Mouse (Mus musculus) kidney, postnatal 14 days (tissue): Measurements from ENCODE around the gene Abca17.

Experiments used
- DNase-seq: peaks from one replicate; pipeline ENCODE4 v3.0.0; 2022; ENCODE audit warnings: mixed read lengths

Abca17 gene

GRCm38 (mm10) chr17:24344672-24345071 is 6.2 kb downstream of the Abca17 start:
- no peak for DNase-seq

GRCm38 (mm10) chr17:24327656-24328055 is 23.2 kb downstream of the Abca17 start:
- no peak for DNase-seq

DNA sequence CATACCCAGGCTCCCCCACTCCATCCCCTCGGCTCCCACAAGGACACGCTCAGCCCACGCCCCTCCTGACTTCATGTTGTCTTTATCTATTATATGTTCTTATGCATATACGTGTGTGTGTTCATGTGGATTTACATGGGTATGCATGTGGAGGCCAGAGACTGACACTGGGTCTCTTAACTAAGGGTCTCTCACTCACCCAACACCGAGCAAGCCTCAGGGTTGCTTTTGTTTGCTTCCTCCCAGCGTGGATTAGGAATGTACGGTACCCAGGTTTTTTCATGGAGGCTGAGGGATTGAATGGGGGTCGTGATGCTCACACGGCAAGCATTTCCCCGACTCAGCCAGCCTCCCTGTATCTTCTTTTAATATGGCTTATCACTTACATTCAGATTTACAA is 25.8 kb downstream of the Abca17 start:
- DNase-seq = no peak

GRCm38 (mm10) chr17:24320826-24321225 is 30.0 kb downstream of the Abca17 start:
- no peak for DNase-seq

DNA sequence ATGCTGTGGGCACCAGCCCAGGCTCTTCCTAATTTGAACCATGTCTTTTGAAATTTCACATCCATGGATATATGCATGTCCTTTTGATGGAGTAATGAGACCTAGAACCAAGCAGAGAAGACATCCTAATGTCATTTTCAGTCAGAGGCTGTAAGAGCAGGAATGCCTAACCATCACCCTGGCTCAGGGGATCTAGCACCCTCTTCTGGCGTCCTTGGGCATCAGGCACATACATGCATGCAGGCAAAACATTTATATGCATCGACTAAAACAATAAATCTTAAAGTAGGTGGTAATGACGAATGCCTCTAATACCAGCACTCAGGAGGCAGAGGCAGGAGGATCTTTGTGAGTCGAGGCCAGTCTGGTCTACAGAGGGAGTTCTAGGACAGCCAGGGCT is 43.4 kb downstream of the Abca17 start:
- DNase-seq = peak; percentile 14

GRCm38 (mm10) chr17:24300651-24301050 is 50.2 kb downstream of the Abca17 start:
- no peak for DNase-seq

DNA sequence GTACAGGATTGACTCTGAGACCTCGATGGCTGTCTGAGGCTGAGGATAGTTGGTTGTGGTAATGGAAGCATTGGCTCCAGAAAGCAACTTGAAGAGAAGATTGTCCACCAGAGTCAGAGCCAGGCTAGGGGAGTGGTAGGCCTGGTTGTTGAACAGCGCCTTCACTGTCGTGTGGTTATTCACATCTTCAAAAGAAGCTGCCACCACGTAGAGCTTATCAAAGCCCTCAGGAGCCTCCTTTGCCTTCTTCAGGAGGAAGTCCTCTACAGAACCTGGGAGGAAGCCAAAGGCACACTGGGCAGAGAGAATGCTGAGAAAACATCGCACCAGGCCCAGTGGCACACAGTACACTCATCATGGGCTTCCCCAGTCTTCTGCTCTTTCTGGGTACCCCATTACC is 61.5 kb downstream of the Abca17 start:
- no peak for DNase-seq

DNA sequence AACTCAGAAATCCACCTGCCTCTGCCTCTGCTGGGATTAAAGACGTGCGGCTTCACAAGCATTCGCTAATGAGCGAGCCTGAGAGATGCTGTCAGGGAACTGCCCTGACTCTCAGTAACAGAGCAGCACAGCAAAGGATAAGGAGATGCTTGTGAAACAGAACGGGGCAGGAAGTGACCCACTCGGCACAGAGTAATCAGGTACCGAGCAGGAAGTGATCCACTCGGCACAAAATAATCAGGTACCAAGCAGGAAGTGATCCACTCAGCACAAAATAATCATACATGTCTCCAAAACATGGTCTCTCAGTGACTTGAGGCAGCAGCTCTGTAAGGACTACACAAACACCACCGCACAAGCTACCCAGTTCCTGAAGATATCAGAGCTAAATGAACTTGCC is 62.4 kb downstream of the Abca17 start:
- no peak for DNase-seq

DNA sequence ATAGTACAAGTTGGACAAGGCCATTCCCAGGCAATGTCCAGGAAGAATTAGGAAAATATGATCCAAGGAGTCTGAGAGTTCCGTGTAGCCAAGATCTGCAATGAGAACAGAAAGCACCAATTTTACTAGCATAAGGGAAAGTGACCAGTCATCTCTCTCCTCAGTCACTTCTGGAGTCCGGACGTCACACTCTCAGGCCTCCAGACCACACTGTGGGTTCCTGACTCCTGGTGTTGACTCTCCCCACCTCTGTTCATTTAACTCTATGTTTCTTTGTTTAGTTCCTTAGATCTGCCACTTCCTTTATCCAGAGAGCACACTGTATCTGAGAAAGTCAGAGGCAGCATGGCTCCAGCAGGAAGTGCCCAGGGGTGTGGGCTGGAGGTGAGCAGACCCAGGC is 65.2 kb downstream of the Abca17 start:
- no peak for DNase-seq

DNA sequence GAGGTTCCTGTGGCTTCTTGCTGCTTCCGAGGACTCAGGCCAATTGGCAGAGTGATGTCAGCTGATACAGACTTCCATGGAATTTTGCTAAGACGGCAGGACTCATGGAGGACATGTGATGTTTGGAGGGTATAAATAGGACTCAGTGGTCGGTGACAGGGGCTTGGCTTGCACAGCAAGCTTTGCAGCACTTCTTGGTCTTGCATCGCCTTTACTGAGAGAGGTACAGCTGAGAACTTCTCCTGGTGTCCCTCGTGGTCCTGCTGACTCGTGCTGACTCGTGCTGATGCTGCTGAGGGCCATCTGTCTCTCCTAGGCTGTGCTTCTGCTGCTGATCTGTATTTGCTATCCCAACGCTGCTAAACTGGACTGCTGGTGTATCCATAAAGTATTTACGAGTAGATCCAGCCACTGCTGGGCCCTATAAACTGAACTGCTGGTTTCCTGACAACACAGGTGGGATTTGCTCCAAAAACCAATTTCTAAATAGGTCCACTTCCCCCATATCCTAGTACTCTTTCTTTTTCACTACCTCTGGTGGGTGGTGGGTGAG is 67.5 kb downstream of the Abca17 start:
- no peak for DNase-seq

DNA sequence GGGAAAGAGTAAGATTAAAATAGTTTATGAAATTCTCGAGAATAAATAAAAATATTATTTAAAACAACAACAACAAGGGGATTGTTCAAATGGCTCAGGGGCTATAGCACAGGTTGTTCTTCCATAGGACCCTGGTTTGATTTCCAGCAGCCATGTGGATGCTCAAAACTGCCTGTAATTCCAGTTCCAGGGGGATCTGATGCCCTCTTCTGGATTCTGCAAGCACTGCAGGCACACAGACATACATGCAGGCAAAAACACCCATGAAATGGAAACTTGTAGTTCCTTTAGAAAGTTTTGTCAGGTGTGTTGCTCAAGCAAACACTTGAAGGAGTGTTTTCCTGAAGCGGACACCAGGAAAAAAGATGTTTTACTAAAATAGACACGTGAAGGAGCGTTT is 68.2 kb downstream of the Abca17 start:
- DNase-seq = no peak

GRCm38 (mm10) chr17:24279907-24280306 is 71.0 kb downstream of the Abca17 start:
- DNase-seq = no peak

GRCm38 (mm10) chr17:24267133-24267532 is 83.7 kb downstream of the Abca17 start:
- DNase-seq = no peak

DNA sequence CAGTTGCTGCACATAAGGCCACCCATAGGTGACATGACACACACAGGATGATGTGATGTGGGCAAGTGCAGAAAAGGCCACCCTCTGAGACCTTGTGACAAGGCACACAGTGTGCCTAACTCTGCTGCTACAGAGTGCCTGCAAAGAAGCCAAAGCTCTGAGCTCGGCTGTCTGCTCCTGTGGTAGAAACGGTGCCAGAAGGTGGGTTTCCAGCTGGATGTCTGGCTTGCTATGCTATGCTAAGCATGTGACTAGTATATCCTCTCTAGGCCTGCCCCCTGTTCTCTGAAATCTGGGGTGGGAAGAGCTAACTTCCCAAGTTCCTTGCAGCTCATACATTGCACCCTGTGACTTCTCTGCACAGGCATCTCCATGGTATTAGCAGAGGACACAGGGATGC is 86.1 kb downstream of the Abca17 start:
- no peak for DNase-seq

- no peak for DNase-seq
These were observed 90.4 kb downstream of the Abca17 start for GRCm38 (mm10) chr17:24260516-24260915.

DNA sequence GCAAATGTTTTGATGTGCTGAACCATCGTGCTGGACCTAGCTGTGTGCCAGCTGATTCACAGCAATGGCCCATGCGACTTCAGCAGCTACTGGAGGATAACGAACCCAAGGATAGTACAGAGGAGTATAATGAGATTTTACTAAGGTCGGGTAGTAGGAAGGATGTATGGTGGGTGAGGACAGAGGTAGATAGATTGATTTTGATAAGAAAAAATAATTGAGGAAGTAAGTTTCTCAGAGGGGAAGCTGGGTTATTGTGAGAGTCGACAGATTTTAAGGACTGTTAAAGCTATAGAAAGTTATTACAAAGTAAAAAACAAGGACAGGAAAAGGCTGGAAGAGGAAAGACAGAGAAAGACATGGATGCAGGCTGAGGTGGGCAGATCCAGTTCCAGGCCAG is 91.2 kb downstream of the Abca17 start:
- no peak for DNase-seq

DNA sequence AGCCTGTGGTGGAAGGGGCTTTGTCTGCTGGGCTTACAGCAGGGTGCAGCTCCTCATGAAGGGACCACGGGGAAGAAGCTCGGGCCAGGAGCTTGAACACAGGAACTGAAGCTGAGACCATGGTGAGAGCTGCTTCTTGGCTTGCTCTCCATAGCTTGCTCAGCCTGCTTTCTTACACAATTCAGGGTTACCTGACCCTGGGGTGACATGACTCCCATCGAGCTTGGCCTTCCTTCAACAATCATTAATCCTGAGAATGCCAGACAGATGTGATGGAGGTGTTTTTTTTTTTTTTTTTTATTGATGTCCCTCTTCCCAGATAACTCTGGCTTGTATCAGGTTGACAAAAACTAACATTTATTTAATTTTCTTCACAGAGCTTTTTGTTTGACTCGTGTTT is 91.9 kb downstream of the Abca17 start:
- no peak for DNase-seq

GRCm38 (mm10) chr17:24252329-24252728 is 98.5 kb downstream of the Abca17 start:
- no peak for DNase-seq

DNA sequence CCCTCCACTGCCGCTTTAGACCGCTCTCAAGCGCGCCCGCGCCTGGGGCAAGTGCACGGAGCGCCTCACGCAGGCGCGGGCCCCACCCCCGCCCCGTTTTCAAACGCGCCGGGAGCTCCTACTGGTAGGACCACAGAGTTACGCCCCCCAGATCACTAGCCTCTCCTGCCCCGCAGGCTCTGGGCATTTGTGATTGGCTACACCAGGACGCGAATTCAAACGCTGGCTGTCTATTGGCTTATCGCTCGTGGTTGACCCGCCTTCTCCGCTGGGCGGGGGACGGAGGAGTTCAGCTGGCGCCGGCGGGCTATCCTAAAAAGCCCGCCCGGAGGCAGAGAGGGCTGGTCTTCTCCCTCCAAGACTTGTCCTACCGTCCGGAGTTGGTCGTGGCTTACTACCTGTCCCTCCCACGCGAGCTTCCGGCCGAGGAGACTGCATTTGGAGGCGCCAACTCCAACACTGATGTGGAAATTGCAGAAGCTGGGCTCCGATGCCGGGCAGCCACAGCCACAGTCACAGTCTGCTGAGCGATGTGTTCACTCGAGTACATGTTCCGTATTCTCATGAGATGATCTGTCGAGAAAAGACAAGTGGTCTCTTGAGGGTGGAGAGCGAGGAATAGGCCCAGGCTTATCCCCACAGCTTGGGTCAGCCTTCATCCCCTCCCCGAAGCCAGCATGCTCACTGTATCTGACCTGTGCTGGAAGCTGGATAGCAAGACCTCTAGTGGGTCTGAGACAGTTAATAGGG is 99.4 kb downstream of the Abca17 start, which contains the start of gene Ccnf:
TSS of gene Ccnf (minus strand) at position 165 of the 750 bp plus-strand sequence.
- DNase-seq = peak; percentile 97

DNA sequence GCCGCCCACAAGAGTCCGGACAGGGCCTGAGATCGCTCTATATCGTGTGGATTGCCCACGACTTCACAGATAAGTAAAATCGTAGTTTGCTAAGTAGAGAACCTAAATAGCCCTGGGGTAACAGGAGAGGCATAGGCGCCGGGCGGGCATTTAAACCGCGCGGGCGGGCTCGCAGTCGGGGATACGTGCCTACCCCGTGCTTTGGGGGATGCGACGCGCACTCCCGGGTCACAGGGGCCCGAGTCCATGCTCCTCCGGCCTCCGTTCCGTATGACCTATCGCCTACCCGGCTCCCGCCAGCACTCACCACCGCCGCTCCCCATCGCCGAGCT is 99.9 kb downstream of the Abca17 start:
- DNase-seq = no peak

DNA sequence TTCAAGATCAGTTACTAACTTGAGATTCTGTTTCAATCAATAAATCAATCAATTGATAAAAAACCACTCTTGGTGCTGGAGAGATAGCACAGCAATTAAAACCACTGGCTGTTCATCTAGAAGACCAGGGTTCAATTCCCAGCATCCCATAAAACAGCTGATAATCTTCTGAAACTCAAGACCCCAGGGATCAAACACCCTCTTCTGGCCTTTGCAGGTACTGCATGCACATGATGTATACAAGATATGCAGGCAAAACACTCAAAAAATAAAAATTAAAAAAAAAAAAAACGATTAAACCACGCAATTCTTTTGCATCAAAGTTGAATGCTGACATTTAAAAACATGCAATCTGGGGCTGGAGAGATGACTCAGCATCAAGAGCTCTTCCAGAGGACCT is 102.2 kb downstream of the Abca17 start:
- no peak for DNase-seq

DNA sequence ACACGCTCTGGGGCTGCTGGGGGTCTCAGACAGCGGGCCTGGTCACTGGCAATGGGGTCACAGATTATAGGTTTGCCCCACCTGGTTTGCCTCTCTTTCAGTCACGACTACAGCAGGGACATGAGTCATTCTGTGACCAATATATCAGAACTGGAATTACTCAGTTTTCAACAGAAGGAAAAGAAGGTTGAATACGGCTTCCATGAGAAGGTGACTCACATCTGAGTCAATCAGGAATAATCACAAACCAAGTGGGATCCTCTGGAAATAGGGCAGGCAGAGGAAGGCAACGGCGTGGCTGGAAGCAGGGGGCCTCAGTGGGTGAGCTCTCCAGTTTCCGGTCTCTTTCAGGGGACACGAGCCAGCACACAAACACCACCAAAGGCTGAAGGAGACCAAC is 106.8 kb downstream of the Abca17 start:
- no peak for DNase-seq

GRCm38 (mm10) chr17:24243311-24243969 is 107.4 kb downstream of the Abca17 start:
- DNase-seq = peak; percentile 23

GRCm38 (mm10) chr17:24236921-24237320 is 113.9 kb downstream of the Abca17 start:
- no peak for DNase-seq
